Mouse (Mus musculus) neural tube, embryonic 15.5 days (tissue): ENCODE measurements around the gene Cs. TPM values are rescaled to one million over a fixed set of nuclear protein-coding genes. Genes with fewer than 3 reads are reported as not detected.
A peak's percentile ranks its signal among the peaks of the same experiment; 100 is the strongest.
"Not testable (repeated sequence)": the region's sequence is repeated elsewhere in the genome, so short reads cannot be mapped to it uniquely, and the experiment has no call there.

ENCODE experiments used
- ATAC-seq: fragments of 200-750 bp; cut with Nextera tagmentation; 2 replicates; pipeline ENCODE4 v1.8.0; 2017; ENCODE audit warnings: mild to moderate bottlenecking, moderate TSS enrichment, moderate library complexity; ENCODE audit not compliant: low FRiP score
- H3K27ac ChIP-seq: fragments of 300-500 bp; sonication (generic); replicated peaks from 2 replicates; pipeline ENCODE4 v1.5.1; 2015; ENCODE audit warnings: mild to moderate bottlenecking, inconsistent platforms
- H3K27me3 ChIP-seq: fragments of 300-500 bp; sonication (generic); replicated peaks from 2 replicates; pipeline ENCODE4 v1.6.1; 2015; ENCODE audit warnings: inconsistent platforms
- H3K36me3 ChIP-seq: fragments of 300-500 bp; sonication (generic); 2 replicates; pipeline ENCODE4 v1.6.1; 2015; ENCODE audit warnings: inconsistent platforms
- H3K4me1 ChIP-seq: fragments of 300-500 bp; sonication (generic); 2 replicates; pipeline ENCODE4 v1.6.1; 2015; ENCODE audit warnings: inconsistent platforms
- H3K4me2 ChIP-seq: fragments of 300-500 bp; sonication (generic); 2 replicates; pipeline ENCODE4 v1.6.1; 2015; ENCODE audit warnings: inconsistent platforms, mild to moderate bottlenecking, moderate library complexity
- H3K4me3 ChIP-seq: fragments of 300-500 bp; sonication (generic); replicated peaks from 2 replicates; pipeline ENCODE4 v1.5.1; 2015; ENCODE audit warnings: mild to moderate bottlenecking, inconsistent platforms
- H3K9ac ChIP-seq: fragments of 300-500 bp; sonication (generic); replicated peaks from 2 replicates; pipeline ENCODE4 v1.6.1; 2015; ENCODE audit warnings: mild to moderate bottlenecking, inconsistent platforms
- H3K9me3 ChIP-seq: fragments of 300-500 bp; sonication (generic); replicated peaks from 2 replicates; pipeline ENCODE4 v1.6.1; 2016; ENCODE audit warnings: inconsistent platforms
- WGBS: fragments of 180-500 bp; shearing (Covaris S2); methylation state at CpG from one replicate; pipeline ENCODE4 v1.1.7; 2015; ENCODE audit warnings: mixed read lengths; 5-methylcytosine and 5-hydroxymethylcytosine counted together
- polyA plus RNA-seq: library from polyadenylated mRNA; unstranded; fragments of >200 nt; fragmentation: Nextera tagmentation; extraction: Ambion mirVana; gene quantifications from 2 replicates; pipeline ENCODE4 v1.2.1, GENCODE M21; 2015

The Cs gene
- polyA plus RNA-seq = 268 and 273 TPM in 2 replicates

DNA sequence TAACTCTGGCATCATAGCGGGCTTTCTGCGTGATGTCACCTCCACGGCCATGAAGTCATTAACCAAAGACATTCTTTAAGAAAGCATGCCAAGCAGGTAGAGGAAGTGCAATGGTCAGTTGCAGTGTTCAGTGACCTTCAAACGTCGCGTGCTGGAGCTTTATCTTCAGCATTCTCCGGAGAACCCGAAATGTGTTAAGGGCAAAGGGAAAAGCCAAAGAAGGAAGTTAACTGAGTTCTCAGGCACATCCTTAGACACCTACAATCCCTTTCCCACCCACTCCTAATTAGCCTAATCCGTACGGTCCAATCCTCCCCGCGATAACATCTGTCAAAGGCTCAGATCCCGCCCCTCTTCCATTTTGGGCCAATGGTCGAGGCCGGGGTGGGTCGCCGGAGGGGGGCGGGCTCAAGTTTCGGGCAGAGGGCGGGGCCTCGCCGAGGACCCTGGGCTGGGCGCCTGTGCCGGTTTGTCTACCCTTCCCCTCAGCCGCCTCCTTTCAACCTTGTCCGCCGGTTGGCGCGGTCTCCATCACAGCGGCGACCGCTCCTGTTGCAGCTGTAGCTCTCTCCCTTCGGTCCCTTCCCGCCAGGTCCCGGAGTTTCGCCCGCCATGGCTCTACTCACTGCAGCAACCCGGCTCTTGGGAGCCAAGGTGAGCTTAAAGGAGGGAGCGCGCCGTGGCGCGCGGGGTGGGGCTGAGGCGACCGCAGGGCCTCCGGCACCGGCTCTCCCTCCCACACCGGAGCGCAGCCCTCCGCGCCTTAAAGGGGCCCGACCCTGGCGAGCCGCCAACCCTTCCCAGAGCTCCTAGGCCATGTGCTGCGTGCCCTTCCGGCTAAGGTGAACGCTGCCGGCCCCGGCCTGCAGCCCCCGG lies at the start of gene Cs:
TSS of gene Cs (plus strand) at position 429 of the 876 bp plus-strand sequence.
- H3K4me2 ChIP-seq = peak within 1 kb of the TSS; percentile 73
- peak within 1 kb of the TSS; percentile 98 for H3K9ac ChIP-seq
- ATAC-seq = peak; percentile 98
- H3K4me3 ChIP-seq = peak within 1 kb of the TSS; percentile 98
- H3K27ac ChIP-seq = peak within 1 kb of the TSS; percentile 92
- 1% methylated on average over 61 of the region's 61 CpGs for WGBS
- H3K27me3 ChIP-seq = no peaks in the 10 kb centered on the region
- H3K4me1 ChIP-seq = peaks cover 30% of the 10 kb centered on the region
- H3K36me3 ChIP-seq = 0 out of 2 replicates have a peak, but pooled peaks cover 2% of the 10 kb centered on the region
- no peaks in the 10 kb centered on the region for H3K9me3 ChIP-seq

DNA sequence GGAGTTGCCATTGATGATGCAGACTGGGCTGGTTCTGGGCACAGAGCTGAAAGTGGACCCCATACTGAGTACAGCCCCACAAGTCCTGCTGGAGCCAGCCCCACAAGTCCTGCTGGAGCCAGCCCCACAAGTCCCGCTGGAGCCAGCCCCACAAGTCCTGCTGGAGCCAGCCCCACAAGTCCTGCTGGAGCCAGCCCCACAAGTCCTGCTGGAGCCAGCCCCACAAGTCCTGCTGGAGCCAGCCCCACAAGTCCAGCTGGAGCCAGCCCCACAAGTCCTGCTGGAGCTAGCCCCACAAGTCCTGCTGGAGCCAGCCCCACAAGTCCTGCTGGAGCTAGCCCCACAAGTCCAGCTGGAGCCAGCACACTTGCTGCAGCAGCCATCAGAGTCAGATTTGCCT lies 46.9 kb upstream of the Cs start:
- not testable (repeated sequence) for H3K4me2 ChIP-seq, H3K9me3 ChIP-seq, H3K4me1 ChIP-seq, H3K4me3 ChIP-seq, H3K9ac ChIP-seq, ATAC-seq, H3K27me3 ChIP-seq, H3K27ac ChIP-seq
- 86% methylated on average over 1 of the region's 1 CpGs for WGBS
- peaks cover 47% of the 10 kb centered on the region for H3K36me3 ChIP-seq

DNA sequence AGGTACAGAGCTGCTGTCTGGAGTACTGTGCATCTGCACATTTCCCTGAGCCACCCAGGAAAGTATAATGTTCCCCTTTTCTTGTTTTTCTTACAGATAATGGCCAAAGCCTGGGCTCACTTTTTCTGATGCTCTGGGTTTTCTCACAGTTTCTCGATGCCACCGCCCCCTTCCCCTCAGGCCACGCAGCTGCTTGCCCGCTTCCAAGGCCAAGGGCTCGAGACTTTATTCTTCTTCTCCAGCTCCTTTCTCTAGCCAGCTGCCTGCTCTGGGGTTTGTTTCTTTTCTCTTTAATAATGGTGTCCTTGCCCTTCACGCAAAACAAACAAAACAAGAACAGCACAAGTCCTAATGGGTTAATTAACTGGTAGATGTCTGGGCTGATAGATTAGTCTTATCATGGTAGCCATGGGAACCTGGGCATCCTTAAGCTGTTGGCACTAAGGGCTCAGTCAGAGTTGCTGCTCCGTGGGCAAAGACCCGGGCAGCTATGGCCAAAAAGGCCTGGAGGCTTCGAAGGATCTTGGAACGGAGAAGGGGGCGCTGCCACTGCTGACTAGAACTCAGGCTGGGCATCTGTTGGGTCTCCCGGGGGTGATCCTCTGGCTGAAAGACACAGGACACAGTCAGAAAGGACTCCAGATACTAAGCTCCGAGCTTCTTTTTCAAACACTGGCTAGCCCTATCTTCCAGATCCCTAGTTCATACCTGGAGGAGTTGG lies 41.0 kb upstream of the Cs start:
- no peak for ATAC-seq
- Histone ChIP-seq H3K36me3 (peaks cover 17% of the 10 kb centered on the region), H3K27ac (no peak overlapping the region), H3K4me1 (no peaks in the 10 kb centered on the region), H3K9me3 (no peaks in the 10 kb centered on the region), H3K4me3 (no peak overlapping the region), H3K9ac (no peak overlapping the region), H3K27me3 (no peaks in the 10 kb centered on the region), H3K4me2 (no peak overlapping the region)
- 63% methylated on average over 13 of the region's 13 CpGs for WGBS

DNA sequence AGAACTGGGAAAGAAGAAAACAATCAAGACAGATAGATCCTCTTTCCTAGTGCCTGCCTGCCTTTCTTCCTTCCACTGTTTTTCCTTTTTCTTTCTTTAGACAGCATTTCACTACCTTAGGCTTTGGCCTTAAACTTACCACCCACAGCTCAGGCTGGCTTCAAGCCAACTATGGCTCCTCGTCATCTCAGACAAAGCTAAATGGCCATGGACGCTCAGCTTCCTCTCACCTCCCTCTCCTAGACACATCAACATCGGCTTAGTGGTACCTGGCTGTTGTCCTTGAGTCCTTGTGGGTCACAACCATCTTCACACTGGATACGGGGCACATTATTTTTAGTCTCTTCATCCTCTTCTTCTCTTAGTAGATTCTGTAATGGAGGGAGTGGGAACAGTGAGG lies 40.3 kb upstream of the Cs start:
- Histone ChIP-seq H3K4me2 (no peak overlapping the region), H3K27me3 (no peaks in the 10 kb centered on the region), H3K27ac (no peak overlapping the region), H3K9me3 (no peaks in the 10 kb centered on the region), H3K36me3 (peaks cover 11% of the 10 kb centered on the region), H3K4me1 (peaks cover 3% of the 10 kb centered on the region), H3K4me3 (no peak overlapping the region), H3K9ac (no peak overlapping the region)
- 65% methylated on average over 4 of the region's 4 CpGs for WGBS
- ATAC-seq = no peak

DNA sequence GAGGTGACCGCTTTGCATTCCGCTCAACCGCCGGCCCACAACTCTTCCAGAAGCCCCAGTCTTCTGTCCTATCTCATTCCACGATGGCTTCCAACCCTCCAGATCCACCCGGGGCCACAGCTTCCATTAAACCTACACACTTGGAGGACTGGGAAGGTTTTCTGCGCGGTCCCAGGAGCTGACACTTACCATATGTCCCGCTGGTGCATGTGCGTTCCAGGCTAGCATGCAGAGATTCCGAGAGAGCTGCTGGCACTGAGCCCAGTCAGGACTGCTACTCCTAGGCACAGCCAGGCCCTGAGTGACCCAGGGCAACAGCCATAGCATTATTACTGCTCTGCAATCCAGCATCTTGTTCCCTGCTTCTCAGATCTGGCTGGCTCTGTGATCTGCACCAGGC lies 39.9 kb upstream of the Cs start:
- H3K27me3 ChIP-seq = no peaks in the 10 kb centered on the region
- 73% methylated on average over 11 of the region's 11 CpGs for WGBS
- H3K9ac ChIP-seq = no peak overlapping the region
- H3K9me3 ChIP-seq = no peaks in the 10 kb centered on the region
- H3K4me2 ChIP-seq = no peak overlapping the region
- ATAC-seq = no peak
- H3K27ac ChIP-seq = no peak overlapping the region
- H3K4me3 ChIP-seq = no peak overlapping the region
- H3K36me3 ChIP-seq = peaks cover 7% of the 10 kb centered on the region; the same call in 1 of the 2 replicates
- peaks cover 7% of the 10 kb centered on the region for H3K4me1 ChIP-seq

DNA sequence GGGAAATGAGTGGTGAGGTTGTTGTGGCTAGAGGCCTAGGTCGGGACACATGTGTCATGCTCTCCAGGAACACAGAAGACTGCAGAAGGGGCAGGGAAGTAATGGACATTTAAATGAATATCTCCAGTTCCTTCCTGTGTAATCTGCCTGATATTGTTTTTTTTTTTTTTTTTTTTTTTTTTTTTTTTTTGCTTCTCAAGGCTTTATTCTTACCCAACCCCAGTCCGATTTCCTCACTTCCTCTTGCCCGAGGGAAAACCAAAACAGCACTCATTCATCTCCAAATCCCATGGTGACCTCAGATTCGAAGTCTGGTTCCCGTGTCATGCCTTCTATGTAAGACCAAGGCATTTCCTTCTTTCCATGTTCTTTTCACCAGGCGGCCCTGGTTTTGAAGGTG lies 39.3 kb upstream of the Cs start:
- Histone ChIP-seq H3K27me3 (no peaks in the 10 kb centered on the region), H3K9ac (no peak overlapping the region), H3K27ac (no peak overlapping the region), H3K4me3 (no peak overlapping the region), H3K4me2 (no peak overlapping the region), H3K9me3 (no peaks in the 10 kb centered on the region), H3K4me1 (peaks cover 7% of the 10 kb centered on the region), H3K36me3 (0 out of 2 replicates have a peak, but pooled peaks cover 3% of the 10 kb centered on the region)
- WGBS = 76% methylated on average over 6 of the region's 6 CpGs
- no peak for ATAC-seq

DNA sequence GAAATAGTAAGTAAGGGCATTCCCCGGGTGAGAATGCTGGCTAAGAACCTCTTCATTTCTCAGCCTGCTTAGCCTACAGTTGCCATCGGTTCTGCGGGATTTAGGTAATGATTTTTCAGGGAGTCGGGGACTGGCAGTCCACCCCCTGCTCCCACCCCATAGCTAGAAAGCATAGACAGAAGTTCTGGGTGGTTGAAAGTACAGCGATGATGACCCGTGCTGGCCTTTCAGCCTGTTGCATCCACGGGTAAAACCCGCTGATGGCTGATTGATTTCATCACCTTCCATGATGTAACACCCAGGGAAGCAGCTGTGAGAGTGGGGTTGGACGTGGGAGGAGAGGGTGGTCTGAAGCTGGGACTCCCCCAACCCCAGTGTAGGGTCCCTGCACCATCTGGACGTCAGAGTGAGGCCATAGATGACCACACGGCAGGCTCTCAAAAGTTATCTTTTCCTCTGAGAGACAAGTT lies 38.8 kb upstream of the Cs start, which contains the start of gene Il23a:
TSS of gene Il23a (minus strand) at position 51 of the 470 bp plus-strand sequence.
- Histone ChIP-seq H3K4me2 (no peak within 1 kb of the TSS), H3K36me3 (no peaks in the 10 kb centered on the region), H3K4me3 (no peak within 1 kb of the TSS), H3K27me3 (no peaks in the 10 kb centered on the region), H3K9ac (no peak within 1 kb of the TSS), H3K27ac (no peak within 1 kb of the TSS), H3K9me3 (no peaks in the 10 kb centered on the region), H3K4me1 (peaks cover 9% of the 10 kb centered on the region)
- WGBS = 84% methylated on average over 11 of the region's 11 CpGs
- ATAC-seq = no peak

DNA sequence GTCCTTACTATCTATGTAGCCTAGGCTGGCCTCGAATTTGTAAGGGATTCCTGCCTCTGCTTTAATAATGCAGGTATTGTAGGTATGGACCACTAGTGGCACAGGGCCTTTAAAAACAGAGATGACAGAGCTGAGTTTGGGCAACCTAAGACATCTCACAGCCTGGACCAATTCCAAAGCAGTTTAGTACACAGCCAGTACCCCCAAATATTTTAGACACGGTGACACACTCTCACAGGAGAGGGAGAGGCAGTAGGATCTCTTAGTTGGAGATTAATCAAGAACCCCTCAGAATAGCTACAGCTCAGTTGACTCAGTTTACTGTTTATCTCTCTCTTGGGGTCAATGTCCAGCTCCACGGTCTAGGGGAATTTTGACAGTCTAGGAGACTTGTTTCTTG lies 35.2 kb upstream of the Cs start:
- H3K27me3 ChIP-seq = no peaks in the 10 kb centered on the region
- no peaks in the 10 kb centered on the region for H3K36me3 ChIP-seq
- WGBS = 41% methylated on average over 3 of the region's 3 CpGs
- peak overlapping the region; percentile 99 for H3K27ac ChIP-seq
- no peak for ATAC-seq
- peak overlapping the region; percentile 62 for H3K4me3 ChIP-seq
- peak overlapping the region; percentile 91 for H3K9ac ChIP-seq
- H3K4me2 ChIP-seq = peak overlapping the region; percentile 86
- H3K4me1 ChIP-seq = peaks cover 20% of the 10 kb centered on the region
- H3K9me3 ChIP-seq = no peaks in the 10 kb centered on the region

DNA sequence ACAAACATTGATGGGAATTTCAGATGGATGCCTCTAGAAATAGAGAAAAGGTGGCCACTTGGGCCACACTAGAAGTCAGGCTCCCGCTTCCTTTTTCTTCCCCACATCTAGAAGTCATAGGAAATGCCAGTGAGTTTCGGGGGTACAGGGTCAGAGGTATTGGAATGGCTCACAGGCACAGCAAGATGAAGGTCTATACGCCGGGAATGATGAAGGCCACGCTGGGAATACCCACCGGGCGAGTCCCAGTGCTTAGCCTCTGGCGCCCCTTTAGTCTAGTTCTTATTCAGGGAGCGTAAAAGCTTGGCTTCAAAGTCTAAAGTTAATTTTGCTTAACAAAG lies 34.8 kb upstream of the Cs start:
- under 1% methylated on average over 9 of the region's 9 CpGs for WGBS
- H3K4me2 ChIP-seq = peak overlapping the region; percentile 86
- H3K9ac ChIP-seq = peak overlapping the region; percentile 91
- no peaks in the 10 kb centered on the region for H3K27me3 ChIP-seq
- 0 out of 2 replicates have a peak, but pooled peaks cover under 1% of the 10 kb centered on the region for H3K36me3 ChIP-seq
- H3K4me1 ChIP-seq = peaks cover 20% of the 10 kb centered on the region
- H3K4me3 ChIP-seq = peak overlapping the region; percentile 62
- ATAC-seq = peak; percentile 63
- no peaks in the 10 kb centered on the region for H3K9me3 ChIP-seq
- peak overlapping the region; percentile 99 for H3K27ac ChIP-seq

DNA sequence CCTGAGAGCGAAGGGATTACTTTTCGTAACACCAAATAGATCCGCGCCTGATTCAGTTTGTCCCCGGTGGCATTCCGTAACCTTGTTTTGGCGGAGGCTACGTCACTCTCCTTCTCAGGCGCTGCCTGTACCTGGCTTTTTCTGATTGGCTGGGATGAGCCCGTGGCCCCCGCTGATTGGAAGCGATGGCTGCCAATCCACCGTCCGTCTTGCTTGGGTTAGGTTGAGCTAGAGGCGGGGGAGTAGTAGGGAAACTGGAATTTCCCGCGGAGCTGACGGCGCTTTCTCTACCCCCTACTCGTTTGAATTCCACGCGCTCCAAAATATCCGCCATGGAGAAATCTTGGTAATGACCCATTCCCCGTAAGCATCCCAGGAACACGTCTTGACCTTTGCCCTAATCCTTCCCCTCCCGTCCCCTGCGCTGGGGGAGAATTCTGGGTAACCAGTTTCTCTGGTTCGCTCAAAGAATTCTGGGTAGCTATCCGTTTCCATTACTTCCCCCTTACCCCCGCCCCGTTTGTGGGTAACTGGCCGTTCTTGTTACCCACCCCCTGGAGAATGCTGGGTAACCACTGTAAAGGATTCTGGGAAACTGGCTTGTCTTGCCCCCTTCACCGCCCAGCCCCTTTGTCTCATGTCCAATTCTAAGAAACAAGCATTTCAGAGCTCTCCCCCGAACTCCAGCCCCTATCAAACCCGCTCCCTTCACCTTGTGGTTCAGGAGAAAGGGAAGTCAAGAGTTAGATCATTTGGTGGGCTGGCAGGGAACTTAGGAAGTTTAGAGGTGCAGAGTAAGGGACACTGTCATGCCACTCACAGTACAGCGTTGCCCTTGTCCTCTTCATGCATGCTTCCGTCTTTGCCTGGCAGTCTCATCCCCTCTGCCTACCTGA lies 34.2 kb upstream of the Cs start, which contains the start of gene Pan2:
TSS of gene Pan2 (plus strand) at position 210 of the 896 bp plus-strand sequence.
- no peaks in the 10 kb centered on the region for H3K27me3 ChIP-seq
- 1% methylated on average over 37 of the region's 37 CpGs for WGBS
- peak within 1 kb of the TSS; percentile 62 for H3K4me3 ChIP-seq
- peak; percentile 99 for ATAC-seq
- H3K4me1 ChIP-seq = peaks cover 20% of the 10 kb centered on the region
- H3K4me2 ChIP-seq = peak within 1 kb of the TSS; percentile 86
- peak within 1 kb of the TSS; percentile 91 for H3K9ac ChIP-seq
- no peaks in the 10 kb centered on the region for H3K9me3 ChIP-seq
- peak within 1 kb of the TSS; percentile 99 for H3K27ac ChIP-seq
- H3K36me3 ChIP-seq = peaks cover 6% of the 10 kb centered on the region; the same call in 1 of the 2 replicates

DNA sequence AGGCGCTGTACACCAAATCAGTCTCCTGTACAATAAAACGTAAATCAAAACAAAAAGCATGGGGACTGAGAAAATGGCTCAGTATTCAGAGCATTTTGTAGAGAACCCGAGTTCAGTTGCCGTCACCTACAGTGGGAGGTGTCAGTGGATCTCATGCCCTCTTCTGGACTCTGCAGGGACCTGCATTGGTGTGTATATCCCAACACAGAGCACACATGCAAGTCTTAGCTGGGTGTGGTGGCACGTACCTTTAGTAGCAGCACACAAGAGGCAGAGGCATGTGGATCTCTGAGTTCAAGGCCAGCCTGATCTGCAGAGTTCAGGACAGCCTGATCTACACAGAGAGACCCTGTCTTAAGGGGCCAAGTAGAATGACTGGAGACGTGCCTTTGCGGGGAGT lies 27.9 kb upstream of the Cs start:
- peaks cover 42% of the 10 kb centered on the region for H3K36me3 ChIP-seq
- WGBS = 80% methylated on average over 7 of the region's 7 CpGs
- no peak overlapping the region for H3K4me2 ChIP-seq
- H3K27me3 ChIP-seq = no peaks in the 10 kb centered on the region
- no peak for ATAC-seq
- H3K9ac ChIP-seq = no peak overlapping the region
- H3K9me3 ChIP-seq = no peaks in the 10 kb centered on the region
- H3K4me3 ChIP-seq = no peak overlapping the region
- 0 out of 2 replicates have a peak overlapping the region, but pooled peaks have one; percentile 9 for H3K27ac ChIP-seq
- H3K4me1 ChIP-seq = peaks cover 11% of the 10 kb centered on the region
